Mouse (Mus musculus): ENCODE measurements around the gene Schip1.

- TF ChIP-seq CTCF (IDR thresholded peaks at IDR 0.05; ENCODE audit: low read depth) (no peak), EP300 (optimal IDR thresholded peaks at IDR 0.05) (no peak)
Observed at GRCm38 (mm10) chr3:68221452-68221851, 156.8 kb downstream of the Schip1 start.

All from stomach, postnatal 0 days (tissue).